Mouse (Mus musculus) testis, adult 2 months (tissue): ENCODE measurements at regions not wholly inside any gene's neighbourhood (a gene's known extent, or its start where the extent isn't known, plus 50 kb on each side); places are given as distances from the start of the nearest gene placed in this dataset.

ENCODE experiments used
- CTCF ChIP-seq: fragments of 200-500 bp; IDR thresholded peaks from 2 replicates; pipeline ENCODE4 v1.5.1; 2012; ENCODE audit warnings: low read depth, mild to moderate bottlenecking, inconsistent platforms, low read length, moderate library complexity; ENCODE audit not compliant: control insufficient read depth, insufficient read depth, insufficient replicate concordance
- POLR2A ChIP-seq: fragments of 200-500 bp; IDR thresholded peaks from 2 replicates; pipeline ENCODE4 v1.6.1; 2012; ENCODE audit warnings: low read depth, mild to moderate bottlenecking, inconsistent platforms, low read length, moderate library complexity; ENCODE audit not compliant: control insufficient read depth

GRCm38 (mm10) chr15:97138265-97138664, 82.5 kb upstream of the Slc38a4 start:
- TF ChIP-seq CTCF (no peak), POLR2A (no peak)
